Mouse (Mus musculus) lung, postnatal 0 days (tissue): ENCODE measurements around the gene Mrpl4. TPM values are rescaled to one million over a fixed set of nuclear protein-coding genes. Genes with fewer than 3 reads are reported as not detected.

ENCODE experiments used
- ATAC-seq: fragments of 200-750 bp; cut with Nextera tagmentation; 2 replicates; pipeline ENCODE4 v1.8.0; 2017; ENCODE audit warnings: moderate library complexity
- DNase-seq: peaks from one replicate; pipeline ENCODE4 v3.0.0-alpha.2; 2016; ENCODE audit warnings: low spot score
- H3K27ac ChIP-seq: fragments of 300-500 bp; sonication (generic); 2 replicates; pipeline ENCODE4 v1.5.1; 2014; ENCODE audit warnings: antibody characterized with exemption, mild to moderate bottlenecking, low read length, mixed read lengths
- H3K27me3 ChIP-seq: fragments of 300-500 bp; sonication (generic); replicated peaks from 2 replicates; pipeline ENCODE4 v1.6.1; 2014; ENCODE audit warnings: low read length, mixed read lengths; ENCODE audit not compliant: insufficient read depth
- H3K36me3 ChIP-seq: fragments of 300-500 bp; sonication (generic); 2 replicates; pipeline ENCODE4 v1.6.1; 2014; ENCODE audit warnings: low read length, mixed read lengths; ENCODE audit not compliant: insufficient read depth
- H3K4me1 ChIP-seq: fragments of 300-500 bp; sonication (generic); 2 replicates; pipeline ENCODE4 v1.6.1; 2014; ENCODE audit warnings: antibody characterized with exemption, low read depth, low read length, mixed read lengths; ENCODE audit not compliant: insufficient read depth
- H3K4me2 ChIP-seq: fragments of 300-500 bp; sonication (generic); replicated peaks from 2 replicates; pipeline ENCODE4 v1.6.1; 2014; ENCODE audit warnings: low read depth, mild to moderate bottlenecking, low read length, moderate library complexity, mixed read lengths
- H3K4me3 ChIP-seq: fragments of 300-500 bp; sonication (generic); 2 replicates; pipeline ENCODE4 v1.5.1; 2014; ENCODE audit warnings: low read depth, low read length
- H3K9ac ChIP-seq: fragments of 300-500 bp; sonication (generic); replicated peaks from 2 replicates; pipeline ENCODE4 v1.6.1; 2014; ENCODE audit warnings: low read depth, mild to moderate bottlenecking
- H3K9me3 ChIP-seq: fragments of 300-500 bp; sonication (generic); 2 replicates; pipeline ENCODE4 v1.6.1; 2016; ENCODE audit warnings: low read length, mixed read lengths
- CTCF ChIP-seq: IDR thresholded peaks from 2 replicates; pipeline ENCODE4 v1.5.1; 2016; ENCODE audit warnings: antibody characterized with exemption, mild to moderate bottlenecking
- EP300 ChIP-seq: IDR thresholded peaks from 2 replicates; pipeline ENCODE4 v1.6.1; 2016; ENCODE audit warnings: antibody characterized with exemption, mild to moderate bottlenecking, control low read depth
- WGBS: fragments of 180-500 bp; shearing (Covaris S2); extraction: QIAGEN DNeasy Blood & Tissue Kit; methylation state at CpG from one replicate; pipeline ENCODE4 v1.1.7; 2014; 5-methylcytosine and 5-hydroxymethylcytosine counted together
- polyA plus RNA-seq: library from polyadenylated mRNA; unstranded; fragments of >200 nt; fragmentation: Nextera tagmentation; extraction: Ambion mirVana; gene quantifications from 2 replicates; pipeline ENCODE4 v1.2.1, GENCODE M21; 2015

Mrpl4 gene
- 112 and 125 TPM in 2 replicates for polyA plus RNA-seq

GRCm38 (mm10) chr9:21002627-21003551, at the start of gene Mrpl4:
Gene Mrpl4, plus strand, starts transcription at chr9:21002738.
- peak within 1 kb of the TSS; percentile 90 for H3K27ac ChIP-seq
- H3K36me3 ChIP-seq: 0 out of 2 replicates have a peak, but pooled peaks cover 15% of the 10 kb centered on the region
- peak within 1 kb of the TSS; percentile 76 for H3K4me3 ChIP-seq
- ATAC-seq: peak; percentile 86
- peak; percentile 42 for TF ChIP-seq CTCF
- peak; percentile 43; the same call in 1 of the 2 replicates for TF ChIP-seq EP300
- WGBS: under 1% methylated on average over 71 of the region's 72 CpGs
- H3K27me3 ChIP-seq: no peaks in the 10 kb centered on the region
- peak within 1 kb of the TSS; percentile 75 for H3K4me2 ChIP-seq
- H3K9ac ChIP-seq: peak within 1 kb of the TSS; percentile 86
- H3K4me1 ChIP-seq: no peaks in the 10 kb centered on the region
- peak; percentile 93 for DNase-seq
- H3K9me3 ChIP-seq: no peaks in the 10 kb centered on the region

- no peak overlapping the region for H3K9ac ChIP-seq
- no peaks in the 10 kb centered on the region for H3K4me1 ChIP-seq
- DNase-seq: peak; percentile 59
- no peaks in the 10 kb centered on the region for H3K9me3 ChIP-seq
- ATAC-seq: peak; percentile 22
- WGBS: 47% methylated on average over 3 of the region's 3 CpGs
- H3K27ac ChIP-seq: 0 out of 2 replicates have a peak overlapping the region, but pooled peaks have one; percentile 20
- H3K27me3 ChIP-seq: no peaks in the 10 kb centered on the region
- H3K4me2 ChIP-seq: no peak overlapping the region
- H3K36me3 ChIP-seq: no peaks in the 10 kb centered on the region
- no peak overlapping the region for H3K4me3 ChIP-seq
- TF ChIP-seq CTCF (no peak), EP300 (no peak; the same call in 1 of the 2 replicates)
Measured at GRCm38 (mm10) chr9:20956989-20957388, 45.5 kb upstream of the Mrpl4 start.

GRCm38 (mm10) chr9:20959430-20959938, 43.1 kb upstream of the Mrpl4 start, which contains the start of gene Dnmt1:
Gene Dnmt1, minus strand, starts transcription at chr9:20959888.
- DNase-seq: no peak

GRCm38 (mm10) chr9:20961557-20961956, 41.0 kb upstream of the Mrpl4 start:
- H3K4me1 ChIP-seq: no peaks in the 10 kb centered on the region
- WGBS: 54% methylated on average over 9 of the region's 9 CpGs
- TF ChIP-seq EP300: no peak
- TF ChIP-seq CTCF: no peak
- ATAC-seq (no peak), DNase-seq (no peak)
- no peak overlapping the region for H3K9ac ChIP-seq
- no peaks in the 10 kb centered on the region for H3K27me3 ChIP-seq
- H3K4me3 ChIP-seq: no peak overlapping the region
- H3K9me3 ChIP-seq: no peaks in the 10 kb centered on the region
- H3K4me2 ChIP-seq: no peak overlapping the region
- H3K36me3 ChIP-seq: no peaks in the 10 kb centered on the region
- H3K27ac ChIP-seq: no peak overlapping the region

More at GRCm38 (mm10) chr9:20959430-20959938, 43.1 kb upstream of the Mrpl4 start, which contains the start of gene Dnmt1:
- Histone ChIP-seq H3K4me2 (no peak within 1 kb of the TSS), H3K4me1 (no peaks in the 10 kb centered on the region), H3K27me3 (no peaks in the 10 kb centered on the region), H3K9me3 (no peaks in the 10 kb centered on the region), H3K36me3 (no peaks in the 10 kb centered on the region), H3K9ac (no peak within 1 kb of the TSS), H3K27ac (no peak within 1 kb of the TSS), H3K4me3 (no peak within 1 kb of the TSS)
- ATAC-seq: no peak
- TF ChIP-seq CTCF (no peak), EP300 (no peak)
- 88% methylated on average over 2 of the region's 2 CpGs for WGBS

- TF ChIP-seq EP300 (no peak), CTCF (no peak)
- Histone ChIP-seq H3K9ac (no peak overlapping the region), H3K27me3 (no peaks in the 10 kb centered on the region), H3K36me3 (peaks cover 23% of the 10 kb centered on the region; the same call in 1 of the 2 replicates), H3K4me3 (no peak overlapping the region), H3K9me3 (no peaks in the 10 kb centered on the region), H3K27ac (no peak overlapping the region), H3K4me1 (no peaks in the 10 kb centered on the region), H3K4me2 (no peak overlapping the region)
- DNase-seq (no peak), ATAC-seq (no peak)
- WGBS: 78% methylated on average over 4 of the region's 4 CpGs
Measured at GRCm38 (mm10) chr9:20965606-20966005, 36.9 kb upstream of the Mrpl4 start.

GRCm38 (mm10) chr9:20966008-20966407, 36.5 kb upstream of the Mrpl4 start:
- ATAC-seq: no peak
- no peak overlapping the region for H3K27ac ChIP-seq
- H3K4me1 ChIP-seq: no peaks in the 10 kb centered on the region; the same call in 1 of the 2 replicates
- no peak for TF ChIP-seq EP300
- no peak for TF ChIP-seq CTCF
- H3K27me3 ChIP-seq: no peaks in the 10 kb centered on the region
- H3K36me3 ChIP-seq: peaks cover 23% of the 10 kb centered on the region; the same call in 1 of the 2 replicates
- DNase-seq: no peak
- H3K4me2 ChIP-seq: no peak overlapping the region
- H3K9me3 ChIP-seq: no peaks in the 10 kb centered on the region
- 83% methylated on average over 3 of the region's 3 CpGs for whole genome bisulfite sequencing
- no peak overlapping the region for H3K9ac ChIP-seq
- H3K4me3 ChIP-seq: no peak overlapping the region
